Mouse (Mus musculus) lung, embryonic 16.5 days (tissue): ENCODE results near the gene Tpgs1. TPM values are rescaled to one million over a fixed set of nuclear protein-coding genes. Genes with fewer than 3 reads are reported as not detected.

Experiments
- ATAC-seq: fragments of 200-750 bp; cut with Nextera tagmentation; 2 replicates; pipeline ENCODE4 v1.8.0; 2017; ENCODE audit warnings: low read depth, mild to moderate bottlenecking, moderate library complexity
- H3K27ac ChIP-seq: fragments of 300-500 bp; sonication (generic); 2 replicates; pipeline ENCODE4 v1.5.1; 2014; ENCODE audit warnings: mild to moderate bottlenecking, control low read depth, low read length
- H3K27me3 ChIP-seq: fragments of 300-500 bp; sonication (generic); 2 replicates; pipeline ENCODE4 v1.6.1; 2014; ENCODE audit warnings: low read depth, low read length, mixed read lengths; ENCODE audit not compliant: control insufficient read depth, insufficient read depth
- H3K36me3 ChIP-seq: fragments of 300-500 bp; sonication (generic); 2 replicates; pipeline ENCODE4 v1.6.1; 2014; ENCODE audit warnings: low read length; ENCODE audit not compliant: control insufficient read depth, insufficient read depth
- H3K4me1 ChIP-seq: fragments of 300-500 bp; sonication (generic); replicated peaks from 2 replicates; pipeline ENCODE4 v1.6.1; 2014; ENCODE audit warnings: low read length, mixed read lengths; ENCODE audit not compliant: control insufficient read depth, insufficient read depth
- H3K4me2 ChIP-seq: fragments of 300-500 bp; sonication (generic); 2 replicates; pipeline ENCODE4 v1.6.1; 2014; ENCODE audit warnings: low read depth, low read length, control low read depth
- H3K4me3 ChIP-seq: fragments of 300-500 bp; sonication (generic); 2 replicates; pipeline ENCODE4 v1.5.1; 2014; ENCODE audit warnings: mild to moderate bottlenecking, low read length, control low read depth
- H3K9ac ChIP-seq: fragments of 300-500 bp; sonication (generic); 2 replicates; pipeline ENCODE4 v1.6.1; 2014; ENCODE audit warnings: low read length, control low read depth
- H3K9me3 ChIP-seq: fragments of 300-500 bp; sonication (generic); 2 replicates; pipeline ENCODE4 v1.6.1; 2016; ENCODE audit warnings: low read length; ENCODE audit not compliant: control insufficient read depth
- WGBS: fragments of 180-500 bp; shearing (Covaris S2); extraction: QIAGEN DNeasy Blood & Tissue Kit; methylation state at CpG from one replicate; pipeline ENCODE4 v1.1.7; 2014; 5-methylcytosine and 5-hydroxymethylcytosine counted together
- polyA plus RNA-seq: library from polyadenylated mRNA; unstranded; fragments of >200 nt; fragmentation: Nextera tagmentation; extraction: Ambion mirVana; gene quantifications from 2 replicates; pipeline ENCODE4 v1.2.1, GENCODE M21; 2015

Gene Tpgs1
- polyA plus RNA-seq, 1 experiment from 2014 or later = 58.3 TPM

- H3K4me2 ChIP-seq = peak within 1 kb of the TSS; percentile 91
- peak within 1 kb of the TSS; percentile 70 for H3K9ac ChIP-seq
- H3K9me3 ChIP-seq = no peaks in the 10 kb centered on the region
- peak within 1 kb of the TSS; percentile 60 for H3K4me3 ChIP-seq
- WGBS = under 1% methylated on average over 106 of the region's 116 CpGs
- H3K27ac ChIP-seq = no peak within 1 kb of the TSS
- ATAC-seq = peak; percentile 84
- H3K36me3 ChIP-seq = no peaks in the 10 kb centered on the region
- H3K4me1 ChIP-seq = peaks cover 13% of the 10 kb centered on the region
- peaks cover 37% of the 10 kb centered on the region for H3K27me3 ChIP-seq
Measured at GRCm38 (mm10) chr10:79637128-79638110, 31.8 kb upstream of the Tpgs1 start, which contains the start of gene Shc2. TSS of gene Shc2 (minus strand) at chr10:79637918.

DNA sequence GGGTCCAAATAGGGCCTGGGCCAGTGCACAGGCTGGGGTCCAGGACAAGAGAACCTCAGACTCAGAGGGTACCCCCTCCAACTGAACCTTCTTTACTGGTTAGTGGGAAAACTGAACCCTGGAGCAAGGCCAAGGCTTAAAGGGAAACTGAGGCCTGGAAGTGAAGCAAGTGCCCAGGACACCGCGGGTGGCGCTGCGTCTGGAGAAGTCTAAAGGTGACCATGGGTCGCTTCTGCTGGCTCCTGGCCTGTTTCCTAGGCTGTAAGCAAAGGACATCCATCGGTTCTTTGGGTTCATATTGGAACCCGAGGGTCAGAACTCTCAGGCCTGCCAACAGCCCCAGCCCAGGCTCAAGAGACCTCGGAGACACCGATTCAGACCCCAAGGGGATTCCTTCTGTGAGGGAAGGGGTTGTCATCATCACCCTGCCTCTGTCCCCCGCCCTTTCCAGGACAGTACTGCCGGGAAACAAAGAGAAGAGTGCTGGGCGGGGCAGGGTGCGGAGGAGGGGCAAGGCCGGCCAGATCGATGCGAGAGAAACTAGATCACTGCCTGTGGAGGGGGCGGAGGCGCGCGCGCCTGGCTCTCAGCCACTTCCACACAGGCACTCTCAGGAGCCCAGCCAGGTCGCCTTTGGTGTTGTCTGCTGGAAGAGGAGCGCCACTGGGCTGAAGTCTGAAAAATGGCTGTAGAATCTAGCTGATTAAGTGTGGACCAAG lies 30.5 kb upstream of the Tpgs1 start:
- ATAC-seq = peak; percentile 39; the same call in 1 of the 2 replicates
- Histone ChIP-seq H3K36me3 (no peaks in the 10 kb centered on the region), H3K9me3 (no peaks in the 10 kb centered on the region), H3K4me1 (peaks cover 13% of the 10 kb centered on the region), H3K4me2 (peak overlapping the region; percentile 33), H3K4me3 (peak overlapping the region; percentile 16), H3K9ac (0 out of 2 replicates have a peak overlapping the region, but pooled peaks have one; percentile 18), H3K27ac (no peak overlapping the region), H3K27me3 (peaks cover 37% of the 10 kb centered on the region)
- 5% methylated on average over 23 of the region's 23 CpGs for WGBS

DNA sequence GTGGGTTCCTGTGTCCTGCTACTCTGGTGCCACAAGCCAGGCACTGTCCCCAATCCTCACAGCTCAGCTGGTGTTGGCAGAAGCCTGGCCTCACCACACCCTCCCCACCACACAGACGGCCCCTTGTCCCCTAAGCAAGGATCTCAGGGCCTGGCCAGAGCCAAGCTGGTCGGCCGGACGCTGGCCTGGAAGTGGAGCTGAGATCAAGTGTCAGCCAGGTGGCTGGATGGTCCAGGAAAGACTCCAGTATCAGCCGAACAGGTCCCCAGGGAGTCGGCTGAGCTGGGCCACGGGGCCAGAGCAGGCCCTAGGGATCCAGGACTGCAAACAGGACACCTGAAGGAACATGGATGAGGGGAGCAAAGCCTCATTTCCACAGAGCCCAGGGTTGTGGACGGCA lies 23.5 kb upstream of the Tpgs1 start, which contains the start of gene Odf3l2:
Odf3l2 (minus strand) TSS at position 28 of the 400 bp plus-strand sequence.
- 64% methylated on average over 8 of the region's 8 CpGs for WGBS
- no peak for ATAC-seq

DNA sequence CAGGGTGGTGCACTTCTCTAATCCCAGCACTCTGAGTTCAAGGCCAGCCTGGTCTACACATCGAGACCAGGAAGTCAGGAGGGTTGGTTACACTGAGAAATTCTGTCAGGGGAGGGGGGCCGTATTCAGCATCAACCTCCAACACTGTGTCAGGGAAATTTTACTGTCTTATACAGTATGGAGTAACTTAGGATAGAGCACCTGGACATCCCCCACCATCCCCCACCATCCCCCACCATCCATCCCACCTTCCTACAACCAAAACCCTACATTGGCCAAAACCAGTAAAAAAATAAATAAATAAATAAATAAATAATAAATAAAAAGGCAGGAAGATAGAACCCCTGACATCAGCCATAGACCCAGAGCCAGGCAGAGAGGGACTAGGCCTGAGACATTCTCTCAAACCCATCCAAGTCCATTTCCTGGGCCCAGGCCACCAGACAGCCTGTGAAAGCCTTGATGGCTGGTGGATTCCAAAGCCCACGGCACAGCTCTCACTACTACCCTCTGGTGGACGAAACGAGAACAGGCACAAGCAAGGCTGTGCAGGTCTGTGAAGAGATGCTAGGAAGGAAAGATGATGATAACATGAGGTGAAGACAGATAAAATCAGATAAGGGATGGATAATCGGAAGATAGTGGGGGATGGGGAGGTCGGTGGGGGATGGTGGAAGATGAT lies 20.0 kb upstream of the Tpgs1 start:
- H3K27ac ChIP-seq = no peak overlapping the region
- H3K4me2 ChIP-seq = no peak overlapping the region
- H3K4me3 ChIP-seq = no peak overlapping the region
- peak; percentile 66; the same call in 1 of the 2 replicates for ATAC-seq
- H3K4me1 ChIP-seq = no peaks in the 10 kb centered on the region
- H3K36me3 ChIP-seq = no peaks in the 10 kb centered on the region
- no peaks in the 10 kb centered on the region for H3K9me3 ChIP-seq
- H3K27me3 ChIP-seq = no peaks in the 10 kb centered on the region; the same call in 1 of the 2 replicates
- H3K9ac ChIP-seq = no peak overlapping the region
- 27% methylated on average over 7 of the region's 7 CpGs for WGBS

More for the DNA sequence above, 23.5 kb upstream of the Tpgs1 start, which contains the start of gene Odf3l2:
- no peaks in the 10 kb centered on the region for H3K9me3 ChIP-seq
- no peak within 1 kb of the TSS for H3K27ac ChIP-seq
- no peaks in the 10 kb centered on the region for H3K4me1 ChIP-seq
- no peak within 1 kb of the TSS for H3K9ac ChIP-seq
- H3K36me3 ChIP-seq = no peaks in the 10 kb centered on the region
- H3K4me3 ChIP-seq = no peak within 1 kb of the TSS
- H3K4me2 ChIP-seq = no peak within 1 kb of the TSS
- H3K27me3 ChIP-seq = no peaks in the 10 kb centered on the region

- no peaks in the 10 kb centered on the region; the same call in 1 of the 2 replicates for H3K27me3 ChIP-seq
- no peak for ATAC-seq
- no peak overlapping the region for H3K9ac ChIP-seq
- H3K27ac ChIP-seq = no peak overlapping the region
- no peaks in the 10 kb centered on the region for H3K4me1 ChIP-seq
- no peak overlapping the region for H3K4me2 ChIP-seq
- H3K4me3 ChIP-seq = no peak overlapping the region
- no peaks in the 10 kb centered on the region for H3K36me3 ChIP-seq
- WGBS = 66% methylated on average over 7 of the region's 7 CpGs
- no peaks in the 10 kb centered on the region for H3K9me3 ChIP-seq
Measured at GRCm38 (mm10) chr10:79652789-79653188, 16.4 kb upstream of the Tpgs1 start.

GRCm38 (mm10) chr10:79654946-79655395 lies 14.2 kb upstream of the Tpgs1 start:
- no peak for ATAC-seq
- Histone ChIP-seq H3K9ac (no peak overlapping the region), H3K36me3 (no peaks in the 10 kb centered on the region), H3K4me2 (no peak overlapping the region), H3K9me3 (no peaks in the 10 kb centered on the region), H3K27me3 (no peaks in the 10 kb centered on the region; the same call in 1 of the 2 replicates), H3K4me3 (no peak overlapping the region), H3K4me1 (no peaks in the 10 kb centered on the region), H3K27ac (no peak overlapping the region)
- 7% methylated on average over 1 of the region's 1 CpGs for WGBS

DNA sequence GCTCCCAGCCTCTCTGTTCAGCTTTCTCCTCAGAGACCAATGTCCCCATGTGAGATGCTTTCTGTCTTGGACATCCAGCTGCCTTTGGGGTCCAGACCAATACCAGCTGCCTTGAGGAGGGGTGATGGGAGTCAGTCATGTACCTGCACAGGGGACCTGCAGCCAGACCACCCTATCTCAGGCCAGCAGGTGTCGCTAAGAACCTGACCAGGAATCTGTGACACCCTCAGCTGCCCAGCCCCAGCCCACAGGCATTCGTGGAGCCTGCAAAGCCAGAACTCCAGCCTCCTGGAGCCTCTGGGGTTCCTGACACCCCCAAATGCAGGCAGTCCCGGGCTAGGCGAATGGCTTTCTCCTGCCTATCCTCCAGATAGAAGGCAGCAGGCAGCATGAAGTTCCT lies 10.3 kb upstream of the Tpgs1 start:
- no peak overlapping the region for H3K9ac ChIP-seq
- H3K27ac ChIP-seq = no peak overlapping the region
- 18% methylated on average over 4 of the region's 4 CpGs for WGBS
- H3K9me3 ChIP-seq = no peaks in the 10 kb centered on the region
- H3K36me3 ChIP-seq = no peaks in the 10 kb centered on the region
- H3K4me3 ChIP-seq = no peak overlapping the region
- no peaks in the 10 kb centered on the region for H3K4me1 ChIP-seq
- no peaks in the 10 kb centered on the region for H3K27me3 ChIP-seq
- H3K4me2 ChIP-seq = no peak overlapping the region
- ATAC-seq = no peak; the same call in 1 of the 2 replicates

- Histone ChIP-seq H3K9ac (no peak overlapping the region), H3K4me1 (peaks cover 2% of the 10 kb centered on the region; the same call in 1 of the 2 replicates), H3K9me3 (no peaks in the 10 kb centered on the region), H3K27me3 (no peaks in the 10 kb centered on the region), H3K27ac (no peak overlapping the region), H3K36me3 (no peaks in the 10 kb centered on the region), H3K4me3 (no peak overlapping the region), H3K4me2 (no peak overlapping the region)
- WGBS = 76% methylated on average over 2 of the region's 2 CpGs
- no peak for ATAC-seq
Measured at GRCm38 (mm10) chr10:79660298-79660697, 8.9 kb upstream of the Tpgs1 start.
